Mouse (Mus musculus): ENCODE results near the gene Nkiras1. TPM values are rescaled to one million over a fixed set of nuclear protein-coding genes. Genes with fewer than 3 reads are reported as not detected.
A peak's percentile ranks its signal among the peaks of the same experiment; 100 is the strongest.
"Not testable (repeated sequence)": the region's sequence is repeated elsewhere in the genome, so short reads cannot be mapped to it uniquely, and the experiment has no call there.

Nkiras1 gene
- polyA plus RNA-seq, 1 experiment from 2014 or later: 53.3 TPM

DNA sequence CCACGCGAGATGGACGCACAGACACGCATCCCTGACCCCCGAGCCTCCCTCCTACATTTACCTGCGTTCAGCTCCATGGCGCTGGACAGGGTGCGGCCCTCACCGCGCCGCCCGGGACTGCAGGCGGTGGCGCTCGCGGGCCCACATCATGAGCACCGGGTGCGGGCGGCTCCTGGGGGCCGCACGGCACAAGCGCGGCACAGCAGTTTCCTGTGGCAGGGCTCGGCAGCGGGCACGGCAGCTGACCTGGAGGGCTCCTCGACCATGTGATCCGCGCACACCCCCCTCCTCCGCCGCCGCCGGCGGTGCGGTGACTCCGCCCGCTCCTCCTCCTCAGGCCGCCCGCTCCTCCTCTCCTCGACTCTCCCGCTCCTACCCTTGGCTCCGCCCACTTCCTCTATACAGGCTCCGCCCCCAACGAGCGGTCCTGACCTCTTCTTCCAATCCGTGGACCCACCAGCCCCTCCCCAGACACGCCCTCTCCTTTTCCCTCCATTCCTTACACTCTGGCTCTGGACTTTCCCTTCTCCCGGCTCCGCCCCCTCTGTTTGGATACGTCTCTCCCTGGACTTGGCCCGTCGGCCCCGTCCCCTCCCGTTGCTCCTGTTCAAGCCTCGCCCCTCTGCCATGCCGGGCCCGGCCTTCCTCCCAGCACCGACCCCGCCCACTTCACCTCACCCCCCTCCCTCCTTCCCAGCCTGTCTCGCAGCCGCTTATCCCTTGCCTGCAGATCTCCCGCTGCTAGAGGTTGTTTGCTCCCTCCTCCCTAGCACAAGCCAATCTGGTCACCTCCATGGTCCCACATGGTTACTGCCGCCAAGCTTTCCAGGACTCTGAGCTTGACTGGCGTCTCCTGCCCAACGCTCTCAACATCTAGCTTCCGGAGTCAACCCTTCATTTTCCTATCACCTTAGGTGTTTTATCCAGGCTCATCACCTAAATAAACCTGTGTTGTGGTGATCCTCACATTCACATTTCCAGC lies 31.9 kb upstream of the Nkiras1 start, which contains the start of gene Nr1d2:
TSS of gene Nr1d2 (minus strand) at position 378 of the 982 bp plus-strand sequence.
- peak within 1 kb of the TSS; percentile 70 for H3K4me2 ChIP-seq
- no peaks in the 10 kb centered on the region for H3K9me3 ChIP-seq
- H3K9ac ChIP-seq: peak within 1 kb of the TSS; percentile 76
- peak within 1 kb of the TSS; percentile 85 for H3K27ac ChIP-seq (replicated peaks)
- under 1% methylated on average over 54 of the region's 66 CpGs for WGBS
- peaks cover 9% of the 10 kb centered on the region; the same call in 1 of the 2 replicates for H3K4me1 ChIP-seq (replicated peaks)
- ATAC-seq (ENCODE audit: low read depth): peak; percentile 93
- H3K4me3 ChIP-seq: peak within 1 kb of the TSS; percentile 86
- no peaks in the 10 kb centered on the region for H3K36me3 ChIP-seq
- no peaks in the 10 kb centered on the region for H3K27me3 ChIP-seq

DNA sequence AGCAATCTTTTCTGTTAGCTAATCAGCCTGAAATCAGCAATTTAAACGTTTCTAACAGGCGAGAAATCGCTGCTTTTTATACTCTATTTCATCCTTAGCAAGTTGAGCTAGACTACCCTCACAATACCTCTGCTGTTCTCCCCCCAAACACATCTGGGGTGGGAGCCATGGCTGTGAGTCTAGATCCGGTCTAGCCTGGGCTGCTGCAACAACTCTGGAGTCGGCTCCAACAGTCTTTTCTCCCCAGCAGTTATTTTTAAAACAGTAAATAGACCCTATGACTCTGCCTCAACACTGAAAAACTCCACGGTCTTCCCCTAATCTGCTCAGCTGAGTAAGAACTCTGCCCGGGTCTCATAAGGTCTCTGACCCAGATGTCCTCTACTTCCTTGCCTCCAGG lies 30.8 kb upstream of the Nkiras1 start:
- no peak overlapping the region for H3K4me3 ChIP-seq
- no peak overlapping the region for H3K27ac ChIP-seq (replicated peaks)
- peaks cover 9% of the 10 kb centered on the region; the same call in 1 of the 2 replicates for H3K4me1 ChIP-seq (replicated peaks)
- no peaks in the 10 kb centered on the region for H3K27me3 ChIP-seq
- H3K9ac ChIP-seq: no peak overlapping the region
- WGBS: 68% methylated on average over 7 of the region's 7 CpGs
- no peaks in the 10 kb centered on the region for H3K36me3 ChIP-seq
- H3K4me2 ChIP-seq: no peak overlapping the region
- ATAC-seq (ENCODE audit: low read depth): no peak
- no peaks in the 10 kb centered on the region for H3K9me3 ChIP-seq

DNA sequence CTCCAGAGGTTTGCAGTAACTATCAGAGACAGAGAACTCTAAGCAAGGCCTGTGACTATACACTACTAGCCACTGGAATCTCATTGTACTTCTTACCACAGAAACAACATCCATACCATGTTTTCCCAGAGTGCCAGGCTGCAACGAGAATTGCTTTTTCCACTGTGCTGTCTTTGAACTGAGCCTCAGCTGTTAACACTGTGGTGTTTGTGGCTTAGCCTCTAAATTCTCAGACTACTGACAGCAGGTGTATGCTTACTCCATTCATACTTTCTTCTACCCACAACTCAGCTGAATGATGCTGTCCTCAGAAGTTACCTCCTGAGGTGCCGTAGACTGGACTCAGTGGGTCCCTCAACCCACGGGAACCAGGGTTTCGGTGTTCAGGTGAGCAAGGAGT lies 29.1 kb upstream of the Nkiras1 start:
- no peaks in the 10 kb centered on the region for H3K36me3 ChIP-seq
- H3K4me2 ChIP-seq: no peak overlapping the region
- H3K9ac ChIP-seq: no peak overlapping the region
- 91% methylated on average over 4 of the region's 4 CpGs for WGBS
- no peak overlapping the region for H3K4me3 ChIP-seq
- ATAC-seq (ENCODE audit: low read depth): no peak
- peaks cover 9% of the 10 kb centered on the region; the same call in 1 of the 2 replicates for H3K4me1 ChIP-seq (replicated peaks)
- H3K27ac ChIP-seq (replicated peaks): no peak overlapping the region
- H3K9me3 ChIP-seq: no peaks in the 10 kb centered on the region
- no peaks in the 10 kb centered on the region for H3K27me3 ChIP-seq

DNA sequence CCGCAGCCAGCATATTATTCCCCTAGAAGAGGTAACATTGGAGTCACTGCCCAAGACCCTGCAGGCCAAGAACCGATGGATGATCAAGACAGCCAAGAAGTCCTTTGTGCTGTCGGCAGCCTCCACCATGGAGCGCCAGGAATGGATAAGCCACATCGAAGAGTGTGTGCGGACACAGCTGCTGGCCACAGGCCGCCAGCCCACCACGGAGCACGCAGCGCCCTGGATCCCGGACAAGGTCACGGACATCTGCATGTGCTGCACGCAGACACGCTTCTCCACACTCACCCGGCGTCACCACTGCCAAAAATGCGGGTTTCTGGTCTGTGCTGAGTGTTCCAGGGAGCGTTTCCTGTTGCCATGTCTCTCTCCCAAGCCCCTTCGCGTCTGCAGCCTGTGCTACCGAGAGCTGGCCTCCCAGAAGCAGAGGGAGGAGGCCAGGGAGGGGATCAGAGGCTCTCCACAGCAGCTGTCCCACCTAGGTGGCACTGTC lies 28.3 kb upstream of the Nkiras1 start:
- H3K4me1 ChIP-seq (replicated peaks): peaks cover 6% of the 10 kb centered on the region; the same call in 1 of the 2 replicates
- no peak for ATAC-seq (ENCODE audit: low read depth)
- H3K9me3 ChIP-seq: no peaks in the 10 kb centered on the region
- H3K4me2 ChIP-seq: no peak overlapping the region
- no peaks in the 10 kb centered on the region for H3K27me3 ChIP-seq
- no peaks in the 10 kb centered on the region for H3K36me3 ChIP-seq
- WGBS: 86% methylated on average over 21 of the region's 21 CpGs
- H3K27ac ChIP-seq (replicated peaks): no peak overlapping the region
- H3K4me3 ChIP-seq: no peak overlapping the region
- H3K9ac ChIP-seq: no peak overlapping the region

DNA sequence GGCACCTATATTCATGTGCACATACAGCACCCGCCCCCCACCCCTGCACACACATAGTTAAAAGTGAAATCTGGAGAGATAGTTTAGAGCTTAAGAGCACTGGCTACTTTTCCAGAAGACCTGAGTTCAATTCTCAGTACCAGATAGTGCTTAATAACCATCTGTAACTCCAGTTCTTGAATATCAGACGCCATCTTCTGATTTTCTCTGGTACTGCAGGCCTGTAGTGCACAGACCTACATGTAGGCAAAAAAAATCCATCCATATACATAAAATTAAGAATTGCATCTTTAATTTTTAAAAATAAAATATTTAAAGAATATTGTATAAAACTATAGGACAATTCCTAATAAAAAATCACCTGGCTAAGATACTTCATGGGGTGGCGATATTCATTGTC lies 9.7 kb upstream of the Nkiras1 start:
- no peak overlapping the region for H3K4me3 ChIP-seq
- 88% methylated on average over 3 of the region's 3 CpGs for WGBS
- H3K36me3 ChIP-seq: peaks cover 26% of the 10 kb centered on the region
- no peak overlapping the region for H3K9ac ChIP-seq
- no peaks in the 10 kb centered on the region for H3K27me3 ChIP-seq
- peaks cover 5% of the 10 kb centered on the region; the same call in 1 of the 2 replicates for H3K4me1 ChIP-seq (replicated peaks)
- no peak for ATAC-seq (ENCODE audit: low read depth)
- H3K9me3 ChIP-seq: no peaks in the 10 kb centered on the region
- H3K27ac ChIP-seq (replicated peaks): no peak overlapping the region
- no peak overlapping the region for H3K4me2 ChIP-seq

DNA sequence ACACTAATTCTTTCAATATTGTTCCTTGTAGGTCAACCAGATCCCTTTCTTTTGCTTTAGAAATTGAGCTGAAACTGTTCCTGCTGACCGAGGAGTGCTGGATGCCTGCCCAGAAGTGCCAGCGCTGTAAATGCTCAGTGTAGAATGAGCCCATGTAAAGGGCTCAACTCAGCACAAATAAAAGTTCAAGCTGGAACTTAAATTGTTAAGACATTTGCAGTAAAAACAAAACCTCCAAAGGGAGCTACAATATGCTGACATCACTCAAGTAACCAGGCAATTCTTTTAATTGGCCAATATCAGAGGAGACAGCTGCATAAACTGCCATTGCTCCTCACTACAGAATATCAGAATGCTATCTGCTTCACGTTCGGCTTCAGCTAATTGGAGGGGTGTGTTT lies 7.5 kb upstream of the Nkiras1 start:
- Histone ChIP-seq H3K4me1 (replicated peaks) (peaks cover 17% of the 10 kb centered on the region), H3K9ac (no peak overlapping the region), H3K4me3 (no peak overlapping the region), H3K36me3 (peaks cover 45% of the 10 kb centered on the region), H3K27me3 (no peaks in the 10 kb centered on the region), H3K4me2 (no peak overlapping the region), H3K9me3 (no peaks in the 10 kb centered on the region), H3K27ac (replicated peaks) (peak overlapping the region; percentile 28; the same call in 1 of the 2 replicates)
- ATAC-seq (ENCODE audit: low read depth): peak; percentile 57; the same call in 1 of the 2 replicates
- WGBS: 61% methylated on average over 4 of the region's 4 CpGs

DNA sequence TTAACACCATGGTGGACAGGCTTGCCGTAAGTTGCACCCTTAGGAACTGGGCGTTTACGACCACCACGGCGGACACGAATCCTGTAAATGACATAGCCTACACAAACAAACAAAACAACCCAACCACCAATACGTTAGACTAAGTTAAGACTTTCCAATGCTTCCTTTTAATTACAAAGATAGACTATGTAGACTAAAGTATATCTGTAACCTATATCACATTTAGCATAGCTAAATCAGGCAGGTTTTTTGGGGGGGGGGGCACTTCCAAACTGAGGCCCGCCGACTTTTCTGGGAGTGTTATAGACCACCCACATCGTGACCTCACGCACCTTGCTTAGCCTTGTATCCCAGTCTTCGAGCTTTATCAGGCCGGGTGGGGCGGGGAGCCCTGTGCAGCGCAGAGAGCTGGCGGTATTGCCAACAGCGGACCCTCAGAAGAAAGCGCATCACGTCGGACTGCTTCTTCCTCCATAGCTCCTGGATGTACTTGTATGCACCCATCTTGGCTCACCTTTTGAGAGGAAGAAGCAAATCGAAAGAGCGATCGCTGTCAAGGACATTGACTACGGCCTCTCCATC lies 898 bp upstream of the Nkiras1 start:
- peaks cover 26% of the 10 kb centered on the region for H3K36me3 ChIP-seq
- peak overlapping the region; percentile 89 for H3K27ac ChIP-seq (replicated peaks)
- H3K4me1 ChIP-seq (replicated peaks): peaks cover 33% of the 10 kb centered on the region
- H3K4me2 ChIP-seq: peak overlapping the region; percentile 77
- peak overlapping the region; percentile 90 for H3K4me3 ChIP-seq
- not testable (repeated sequence) for H3K9me3 ChIP-seq, H3K27me3 ChIP-seq
- H3K9ac ChIP-seq: peak overlapping the region; percentile 98
- ATAC-seq (ENCODE audit: low read depth): peak; percentile 13; the same call in 1 of the 2 replicates
- WGBS: 0% methylated on average over 24 of the region's 24 CpGs

DNA sequence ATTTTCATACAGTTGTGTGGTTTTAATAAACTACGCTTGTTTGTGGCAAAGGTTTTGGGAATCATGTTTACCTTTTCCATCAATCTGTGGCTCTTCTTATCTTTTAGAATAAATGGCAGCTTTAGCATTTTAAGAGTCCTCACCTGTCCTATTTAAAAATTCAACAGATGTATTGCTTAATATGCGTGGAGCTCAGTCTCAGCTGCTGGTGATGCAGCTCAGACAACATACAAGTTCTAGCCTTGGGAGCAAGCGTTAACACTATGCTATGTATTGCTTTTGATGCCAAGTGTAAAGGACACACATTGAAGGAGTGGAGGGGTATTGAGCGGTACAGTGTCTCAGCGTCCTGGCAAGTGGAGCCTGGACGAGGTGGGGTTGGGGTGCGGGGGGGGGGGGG lies 730 bp downstream of the Nkiras1 start:
- H3K9ac ChIP-seq: peak overlapping the region; percentile 77
- H3K27ac ChIP-seq (replicated peaks): peak overlapping the region; percentile 80; the same call in 1 of the 2 replicates
- ATAC-seq (ENCODE audit: low read depth): 0 out of 2 replicates have a peak, but pooled peaks have one; percentile 3
- H3K36me3 ChIP-seq: peaks cover 27% of the 10 kb centered on the region
- no peaks in the 10 kb centered on the region for H3K27me3 ChIP-seq
- peak overlapping the region; percentile 64 for H3K4me2 ChIP-seq
- H3K4me1 ChIP-seq (replicated peaks): peaks cover 33% of the 10 kb centered on the region
- H3K4me3 ChIP-seq: peak overlapping the region; percentile 90
- no peaks in the 10 kb centered on the region for H3K9me3 ChIP-seq
- WGBS: 4% methylated on average over 7 of the region's 7 CpGs

DNA sequence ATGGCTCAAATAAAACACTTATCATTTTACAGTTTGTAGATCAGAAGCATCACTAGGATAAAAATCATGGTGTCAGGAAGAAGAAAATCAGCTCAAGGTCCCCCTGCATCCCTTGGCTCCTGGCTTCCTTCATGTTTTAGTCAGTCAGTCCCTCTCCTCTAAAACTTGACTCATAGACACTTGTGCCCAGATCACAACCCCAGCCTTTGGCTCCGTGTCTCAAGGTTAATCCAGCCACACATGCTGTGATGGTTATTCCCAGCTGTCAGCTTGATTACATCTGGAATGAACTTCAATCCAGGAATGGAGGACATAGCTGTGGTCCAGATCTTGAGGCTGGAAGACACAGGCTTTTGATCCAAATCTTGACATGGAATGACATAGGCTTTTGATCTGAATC lies 3.6 kb downstream of the Nkiras1 start:
- Histone ChIP-seq H3K27ac (replicated peaks) (no peak overlapping the region), H3K4me3 (no peak overlapping the region), H3K4me1 (replicated peaks) (peaks cover 13% of the 10 kb centered on the region), H3K27me3 (no peaks in the 10 kb centered on the region), H3K4me2 (no peak overlapping the region), H3K36me3 (peaks cover 28% of the 10 kb centered on the region), H3K9ac (no peak overlapping the region), H3K9me3 (no peaks in the 10 kb centered on the region)
- ATAC-seq (ENCODE audit: low read depth): no peak
- WGBS: 88% methylated on average over 1 of the region's 1 CpGs

DNA sequence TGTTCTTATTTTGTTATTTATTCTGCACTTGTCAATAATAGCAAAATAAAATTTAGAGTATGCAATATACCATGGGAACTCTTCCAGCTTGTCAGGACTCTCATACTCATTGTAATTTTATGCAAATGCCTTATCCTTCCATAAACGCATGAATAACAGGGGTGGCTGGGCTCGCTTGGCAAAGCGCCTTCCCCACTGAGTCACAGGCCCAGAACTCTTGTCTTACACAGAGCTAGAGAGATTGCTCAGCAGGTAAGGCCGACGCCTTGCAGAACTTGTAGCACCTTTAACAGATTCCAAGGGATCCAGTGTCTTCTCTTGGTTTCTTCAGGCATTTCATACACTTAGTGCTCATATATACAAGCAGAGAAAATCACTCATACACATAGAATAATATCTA lies 9.4 kb downstream of the Nkiras1 start:
- no peaks in the 10 kb centered on the region for H3K4me1 ChIP-seq (replicated peaks)
- H3K4me3 ChIP-seq: no peak overlapping the region
- H3K9me3 ChIP-seq: no peaks in the 10 kb centered on the region
- no peaks in the 10 kb centered on the region for H3K27me3 ChIP-seq
- peaks cover 59% of the 10 kb centered on the region for H3K36me3 ChIP-seq
- no peak overlapping the region for H3K9ac ChIP-seq
- 84% methylated on average over 5 of the region's 5 CpGs for WGBS
- peak; percentile 49; the same call in 1 of the 2 replicates for ATAC-seq (ENCODE audit: low read depth)
- no peak overlapping the region for H3K4me2 ChIP-seq
- no peak overlapping the region for H3K27ac ChIP-seq (replicated peaks)

DNA sequence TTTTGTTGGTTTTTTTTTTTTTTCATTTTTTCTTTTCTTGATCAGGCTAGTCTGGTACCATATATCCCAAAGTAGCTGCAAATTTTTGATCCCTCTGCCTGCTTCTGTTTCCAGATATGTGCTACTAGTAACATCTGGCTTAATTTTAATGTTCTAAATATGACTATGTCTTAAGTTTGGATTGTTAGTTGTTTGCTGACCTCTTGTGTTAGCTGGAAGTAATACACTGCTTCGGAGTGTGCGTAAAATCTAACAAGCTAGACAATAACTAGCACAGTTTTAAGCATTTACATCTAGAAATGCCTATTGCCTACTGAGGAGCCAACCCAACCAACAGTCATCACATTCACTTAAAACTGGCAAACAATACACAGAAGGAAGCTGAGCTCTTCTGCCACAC lies 13.6 kb downstream of the Nkiras1 start:
- no peak overlapping the region for H3K9ac ChIP-seq
- no peaks in the 10 kb centered on the region for H3K9me3 ChIP-seq
- H3K4me1 ChIP-seq (replicated peaks): no peaks in the 10 kb centered on the region
- WGBS: 76% methylated on average over 2 of the region's 2 CpGs
- no peak overlapping the region for H3K27ac ChIP-seq (replicated peaks)
- H3K27me3 ChIP-seq: no peaks in the 10 kb centered on the region
- H3K4me3 ChIP-seq: no peak overlapping the region
- no peak overlapping the region for H3K4me2 ChIP-seq
- ATAC-seq (ENCODE audit: low read depth): no peak
- peaks cover 31% of the 10 kb centered on the region for H3K36me3 ChIP-seq

DNA sequence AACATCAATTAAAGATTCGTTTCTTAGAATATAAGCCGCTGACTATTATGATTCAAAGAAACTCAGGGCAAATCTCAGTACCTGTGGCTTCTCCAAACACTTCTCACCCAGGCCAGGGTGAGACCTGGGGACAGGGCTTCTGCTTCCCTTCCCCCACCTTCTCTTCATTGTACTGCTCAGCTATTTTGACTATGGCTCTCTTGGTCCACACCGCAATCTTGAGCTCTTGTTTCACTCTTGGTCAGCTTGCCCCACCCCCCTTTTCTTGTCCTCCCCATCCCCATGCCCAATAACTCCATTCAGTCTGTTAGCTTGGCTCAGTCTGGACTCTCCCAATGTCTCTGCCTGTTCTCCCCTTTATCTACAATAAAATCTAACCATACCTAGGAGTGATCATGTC lies 14.5 kb downstream of the Nkiras1 start:
- ATAC-seq (ENCODE audit: low read depth): no peak
- H3K4me2 ChIP-seq: no peak overlapping the region
- no peaks in the 10 kb centered on the region for H3K4me1 ChIP-seq (replicated peaks)
- WGBS: 98% methylated on average over 3 of the region's 3 CpGs
- peaks cover 24% of the 10 kb centered on the region for H3K36me3 ChIP-seq
- no peak overlapping the region for H3K27ac ChIP-seq (replicated peaks)
- no peak overlapping the region for H3K4me3 ChIP-seq
- no peaks in the 10 kb centered on the region for H3K27me3 ChIP-seq
- no peak overlapping the region for H3K9ac ChIP-seq
- no peaks in the 10 kb centered on the region for H3K9me3 ChIP-seq

All from neural tube, embryonic 13.5 days (tissue).